Mouse (Mus musculus): Measurements from ENCODE around the gene Traf7. TPM values are rescaled to one million over a fixed set of nuclear protein-coding genes. Genes with fewer than 3 reads are reported as not detected.
A peak's percentile ranks its signal among the peaks of the same experiment; 100 is the strongest.

Traf7 gene
- polyA plus RNA-seq (2015; fragmentation: Nextera tagmentation; extraction: Ambion mirVana), result 85.8 and 96.1 TPM in 2 replicates

- peaks cover 26% of the 10 kb centered on the region for H3K36me3 ChIP-seq
- H3K9ac ChIP-seq, result peak within 1 kb of the TSS; percentile 79
- H3K4me1 ChIP-seq, result peaks cover 67% of the 10 kb centered on the region
- H3K9me3 ChIP-seq (replicated peaks), result no peaks in the 10 kb centered on the region
- H3K27ac ChIP-seq, result peak within 1 kb of the TSS; percentile 88
- no peaks in the 10 kb centered on the region for H3K27me3 ChIP-seq
- peak within 1 kb of the TSS; percentile 82 for H3K4me2 ChIP-seq
- ATAC-seq (replicated peaks; ENCODE audit: low FRiP score), result peak; percentile 96
- under 1% methylated on average over 40 of the region's 40 CpGs for WGBS
- peak within 1 kb of the TSS; percentile 75 for H3K4me3 ChIP-seq (replicated peaks)
These were observed at the start of gene Traf7 for GRCm38 (mm10) chr17:24527723-24528559. TSS of gene Traf7 (minus strand) at chr17:24527938.

DNA sequence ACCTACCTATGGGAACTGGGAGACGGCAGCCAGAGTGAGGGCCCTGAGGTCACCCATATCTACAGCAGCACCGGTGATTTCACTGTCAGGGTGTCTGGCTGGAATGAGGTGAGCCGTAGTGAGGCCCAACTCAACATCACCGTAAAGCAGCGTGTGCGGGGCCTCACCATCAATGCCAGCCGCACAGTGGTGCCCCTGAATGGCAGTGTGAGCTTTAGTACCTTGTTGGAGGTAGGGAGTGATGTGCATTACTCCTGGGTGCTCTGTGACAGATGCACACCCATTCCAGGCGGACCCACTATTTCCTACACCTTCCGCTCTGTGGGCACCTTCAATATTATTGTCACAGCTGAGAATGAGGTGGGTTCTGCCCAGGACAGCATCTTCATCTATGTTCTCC, 46.1 kb upstream of the Traf7 start:
- no peak overlapping the region for H3K4me2 ChIP-seq
- no peaks in the 10 kb centered on the region for H3K4me1 ChIP-seq
- ATAC-seq (replicated peaks; ENCODE audit: low FRiP score), result no peak
- H3K4me3 ChIP-seq (replicated peaks), result no peak overlapping the region
- H3K9me3 ChIP-seq (replicated peaks), result no peaks in the 10 kb centered on the region
- no peak overlapping the region for H3K9ac ChIP-seq
- H3K27me3 ChIP-seq, result no peaks in the 10 kb centered on the region
- H3K27ac ChIP-seq, result no peak overlapping the region
- H3K36me3 ChIP-seq, result peaks cover 98% of the 10 kb centered on the region
- 95% methylated on average over 9 of the region's 9 CpGs for WGBS

DNA sequence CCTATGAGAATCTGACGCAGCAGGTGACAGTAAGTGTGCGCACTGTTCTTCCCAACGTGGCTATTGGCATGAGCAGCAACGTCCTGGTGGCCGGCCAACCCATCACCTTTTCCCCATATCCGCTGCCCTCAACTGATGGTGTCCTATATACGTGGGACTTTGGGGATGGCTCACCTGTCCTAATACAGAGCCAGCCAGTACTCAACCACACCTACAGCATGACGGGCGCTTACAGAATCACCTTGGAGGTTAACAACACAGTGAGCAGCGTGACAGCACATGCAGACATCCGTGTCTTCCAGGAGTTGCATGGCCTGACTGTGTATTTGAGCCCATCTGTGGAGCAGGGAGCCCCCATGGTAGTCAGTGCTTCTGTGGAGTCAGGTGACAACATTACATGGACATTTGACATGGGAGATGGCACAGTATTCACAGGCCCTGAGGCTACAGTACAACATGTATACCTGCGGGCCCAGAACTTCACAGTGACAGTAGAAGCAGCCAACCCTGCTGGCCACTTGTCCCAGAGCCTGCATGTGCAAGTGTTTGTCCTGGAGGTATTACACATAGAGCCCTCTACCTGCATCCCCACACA, 45.0 kb upstream of the Traf7 start:
- Histone ChIP-seq H3K4me3 (replicated peaks) (no peak overlapping the region), H3K27me3 (no peaks in the 10 kb centered on the region), H3K27ac (no peak overlapping the region), H3K4me2 (no peak overlapping the region), H3K4me1 (no peaks in the 10 kb centered on the region), H3K36me3 (peaks cover 97% of the 10 kb centered on the region), H3K9ac (no peak overlapping the region), H3K9me3 (replicated peaks) (no peaks in the 10 kb centered on the region)
- 97% methylated on average over 12 of the region's 12 CpGs for WGBS
- no peak for ATAC-seq (replicated peaks; ENCODE audit: low FRiP score)

GRCm38 (mm10) chr17:24569837-24570236, 42.1 kb upstream of the Traf7 start:
- H3K9me3 ChIP-seq (replicated peaks), result no peaks in the 10 kb centered on the region
- H3K9ac ChIP-seq, result no peak overlapping the region
- H3K4me1 ChIP-seq, result peaks cover 5% of the 10 kb centered on the region; the same call in 1 of the 2 replicates
- H3K4me3 ChIP-seq (replicated peaks), result no peak overlapping the region
- 93% methylated on average over 4 of the region's 4 CpGs for WGBS
- no peaks in the 10 kb centered on the region for H3K27me3 ChIP-seq
- ATAC-seq (replicated peaks; ENCODE audit: low FRiP score), result no peak
- H3K27ac ChIP-seq, result no peak overlapping the region
- H3K4me2 ChIP-seq, result no peak overlapping the region
- peaks cover 96% of the 10 kb centered on the region for H3K36me3 ChIP-seq

DNA sequence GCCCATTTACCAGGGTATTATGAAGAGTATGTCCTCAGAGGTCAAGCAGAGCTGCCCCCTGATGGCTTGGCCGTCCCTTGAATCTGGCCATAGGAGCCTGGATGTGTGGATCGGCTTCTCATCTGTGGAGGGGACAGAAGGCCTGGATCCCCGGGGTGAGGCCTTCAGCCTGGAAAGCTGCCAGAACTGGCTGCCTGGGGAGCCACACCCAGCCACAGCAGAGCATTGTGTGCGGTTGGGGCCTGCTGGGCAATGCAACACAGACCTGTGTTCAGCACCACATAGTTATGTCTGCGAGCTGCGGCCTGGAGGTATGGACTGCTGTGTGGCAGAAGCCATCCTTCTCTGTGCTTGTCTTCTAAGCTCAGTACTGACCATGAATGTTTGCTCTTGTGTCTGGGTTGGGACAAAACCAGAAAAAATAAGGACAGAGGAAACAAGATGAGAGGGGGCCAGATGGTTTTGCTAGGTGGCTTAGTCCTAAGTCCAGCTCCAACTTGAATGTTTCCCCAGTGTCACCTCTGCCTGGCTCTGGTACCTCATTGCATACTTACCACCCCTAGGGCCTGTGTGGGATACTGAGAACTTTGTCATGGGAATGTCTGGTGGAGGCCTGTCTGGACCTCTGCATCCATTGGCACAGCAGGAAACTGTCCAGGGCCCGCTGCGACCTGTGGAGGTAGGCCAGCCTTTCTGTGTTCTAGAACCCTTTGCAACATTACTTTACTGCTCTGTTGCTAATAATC, 39.5 kb upstream of the Traf7 start:
- Histone ChIP-seq H3K27me3 (no peaks in the 10 kb centered on the region), H3K4me3 (replicated peaks) (no peak overlapping the region), H3K9me3 (replicated peaks) (no peaks in the 10 kb centered on the region), H3K9ac (no peak overlapping the region), H3K36me3 (peaks cover 74% of the 10 kb centered on the region), H3K4me2 (no peak overlapping the region), H3K27ac (no peak overlapping the region), H3K4me1 (peaks cover 5% of the 10 kb centered on the region; the same call in 1 of the 2 replicates)
- whole genome bisulfite sequencing, result 69% methylated on average over 8 of the region's 8 CpGs
- no peak; the same call in 1 of the 2 replicates for ATAC-seq (replicated peaks; ENCODE audit: low FRiP score)

- Histone ChIP-seq H3K4me3 (replicated peaks) (no peak overlapping the region), H3K36me3 (peaks cover 60% of the 10 kb centered on the region), H3K4me2 (no peak overlapping the region), H3K27me3 (no peaks in the 10 kb centered on the region), H3K4me1 (peaks cover 5% of the 10 kb centered on the region; the same call in 1 of the 2 replicates), H3K9ac (no peak overlapping the region), H3K27ac (no peak overlapping the region), H3K9me3 (replicated peaks) (no peaks in the 10 kb centered on the region)
- no peak for ATAC-seq (replicated peaks; ENCODE audit: low FRiP score)
- WGBS, result 82% methylated on average over 3 of the region's 3 CpGs
These were observed 38.1 kb upstream of the Traf7 start for GRCm38 (mm10) chr17:24565792-24566191.

DNA sequence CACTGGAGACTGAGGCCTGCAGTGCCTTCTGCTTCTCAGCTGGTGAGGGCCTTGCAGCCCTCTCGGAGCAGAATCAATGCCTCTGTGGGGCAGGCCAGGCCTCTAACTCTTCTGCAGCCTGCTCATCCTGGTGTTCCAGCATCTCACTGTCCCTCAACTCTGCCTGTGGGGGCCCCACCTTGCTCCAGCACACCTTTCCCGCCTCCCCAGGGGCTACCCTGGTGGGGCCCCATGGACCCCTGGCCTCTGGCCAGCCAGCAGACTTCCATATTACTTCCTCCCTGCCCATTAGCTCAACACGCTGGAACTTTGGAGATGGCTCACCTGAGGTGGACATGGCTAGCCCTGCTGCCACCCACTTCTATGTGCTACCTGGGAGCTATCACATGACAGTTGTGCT, 37.4 kb upstream of the Traf7 start:
- 80% methylated on average over 3 of the region's 3 CpGs for WGBS
- H3K4me2 ChIP-seq, result no peak overlapping the region
- peaks cover 53% of the 10 kb centered on the region for H3K36me3 ChIP-seq
- ATAC-seq (replicated peaks; ENCODE audit: low FRiP score), result no peak
- no peak overlapping the region for H3K4me3 ChIP-seq (replicated peaks)
- H3K9me3 ChIP-seq (replicated peaks), result no peaks in the 10 kb centered on the region
- H3K4me1 ChIP-seq, result peaks cover 5% of the 10 kb centered on the region; the same call in 1 of the 2 replicates
- H3K27ac ChIP-seq, result no peak overlapping the region
- H3K27me3 ChIP-seq, result no peaks in the 10 kb centered on the region
- H3K9ac ChIP-seq, result no peak overlapping the region

- H3K27me3 ChIP-seq, result no peaks in the 10 kb centered on the region
- peaks cover 46% of the 10 kb centered on the region for H3K36me3 ChIP-seq
- no peak overlapping the region for H3K27ac ChIP-seq
- H3K4me2 ChIP-seq, result no peak overlapping the region
- H3K9ac ChIP-seq, result no peak overlapping the region
- no peaks in the 10 kb centered on the region for H3K9me3 ChIP-seq (replicated peaks)
- no peak for ATAC-seq (replicated peaks; ENCODE audit: low FRiP score)
- 87% methylated on average over 4 of the region's 4 CpGs for WGBS
- H3K4me1 ChIP-seq, result peaks cover 7% of the 10 kb centered on the region
- H3K4me3 ChIP-seq (replicated peaks), result no peak overlapping the region
These were observed 36.7 kb upstream of the Traf7 start for GRCm38 (mm10) chr17:24564422-24564821.

GRCm38 (mm10) chr17:24563638-24564037, 35.9 kb upstream of the Traf7 start:
- Histone ChIP-seq H3K9me3 (replicated peaks) (no peaks in the 10 kb centered on the region), H3K27me3 (no peaks in the 10 kb centered on the region), H3K27ac (no peak overlapping the region), H3K9ac (no peak overlapping the region), H3K4me2 (no peak overlapping the region), H3K4me1 (peaks cover 14% of the 10 kb centered on the region), H3K4me3 (replicated peaks) (no peak overlapping the region), H3K36me3 (peaks cover 38% of the 10 kb centered on the region)
- peak; percentile 27; the same call in 1 of the 2 replicates for ATAC-seq (replicated peaks; ENCODE audit: low FRiP score)
- 79% methylated on average over 5 of the region's 5 CpGs for WGBS

- WGBS, result 92% methylated on average over 2 of the region's 2 CpGs
- Histone ChIP-seq H3K4me2 (no peak overlapping the region), H3K9me3 (replicated peaks) (no peaks in the 10 kb centered on the region), H3K36me3 (peaks cover 22% of the 10 kb centered on the region), H3K27ac (no peak overlapping the region), H3K4me3 (replicated peaks) (no peak overlapping the region), H3K4me1 (peaks cover 24% of the 10 kb centered on the region), H3K9ac (no peak overlapping the region), H3K27me3 (no peaks in the 10 kb centered on the region)
- no peak for ATAC-seq (replicated peaks; ENCODE audit: low FRiP score)
These were observed 33.9 kb upstream of the Traf7 start for GRCm38 (mm10) chr17:24561592-24561991.

GRCm38 (mm10) chr17:24560301-24561028, 32.7 kb upstream of the Traf7 start:
- WGBS, result 86% methylated on average over 5 of the region's 5 CpGs
- H3K9ac ChIP-seq, result no peak overlapping the region
- ATAC-seq (replicated peaks; ENCODE audit: low FRiP score), result no peak

More at GRCm38 (mm10) chr17:24560301-24561028, 32.7 kb upstream of the Traf7 start:
- H3K27me3 ChIP-seq, result no peaks in the 10 kb centered on the region
- H3K36me3 ChIP-seq, result peaks cover 11% of the 10 kb centered on the region
- no peak overlapping the region for H3K4me3 ChIP-seq (replicated peaks)
- H3K4me1 ChIP-seq, result peaks cover 24% of the 10 kb centered on the region
- H3K27ac ChIP-seq, result no peak overlapping the region
- no peak overlapping the region for H3K4me2 ChIP-seq
- no peaks in the 10 kb centered on the region for H3K9me3 ChIP-seq (replicated peaks)

All from kidney, embryonic 15.5 days (tissue).